Mouse (Mus musculus): ENCODE measurements around the gene Atrnl1. TPM values are rescaled to one million over a fixed set of nuclear protein-coding genes. Genes with fewer than 3 reads are reported as not detected.

The Atrnl1 gene
- polyA plus RNA-seq, 1 experiment, result not detected

GRCm38 (mm10) chr19:57945626-57946250 is 334.9 kb downstream of the Atrnl1 start:
- TF ChIP-seq POLR2A (IDR thresholded peaks at IDR 0.05; ENCODE audit: insufficient read depth, low read depth, low read length) (no peak), CTCF (IDR thresholded peaks at IDR 0.05; ENCODE audit: insufficient read depth, low read depth, low read length) (no peak)
- 97% methylated on average over 4 of the region's 4 CpGs for WGBS
- Histone ChIP-seq H3K4me3 (ENCODE audit: insufficient read depth, low read depth, low read length) (no peak overlapping the region), H3K27ac (ENCODE audit: insufficient read depth, low read depth, low read length) (no peak overlapping the region), H3K4me1 (ENCODE audit: control insufficient read depth, insufficient read depth, low read length) (peaks cover 10% of the 10 kb centered on the region)

- H3K27ac ChIP-seq (ENCODE audit: insufficient read depth, low read depth, low read length), result no peak overlapping the region
- WGBS, result 94% methylated on average over 2 of the region's 2 CpGs
- no peaks in the 10 kb centered on the region for H3K4me1 ChIP-seq (ENCODE audit: control insufficient read depth, insufficient read depth, low read length)
- H3K4me3 ChIP-seq (ENCODE audit: insufficient read depth, low read depth, low read length), result no peak overlapping the region
- TF ChIP-seq POLR2A (IDR thresholded peaks at IDR 0.05; ENCODE audit: insufficient read depth, low read depth, low read length), result no peak
- TF ChIP-seq CTCF (IDR thresholded peaks at IDR 0.05; ENCODE audit: insufficient read depth, low read depth, low read length), result no peak
Measured at GRCm38 (mm10) chr19:57948489-57948888, 337.7 kb downstream of the Atrnl1 start.

GRCm38 (mm10) chr19:57949260-57949917 is 338.6 kb downstream of the Atrnl1 start:
- Histone ChIP-seq H3K4me3 (ENCODE audit: insufficient read depth, low read depth, low read length) (no peak overlapping the region), H3K27ac (ENCODE audit: insufficient read depth, low read depth, low read length) (no peak overlapping the region), H3K4me1 (ENCODE audit: control insufficient read depth, insufficient read depth, low read length) (no peaks in the 10 kb centered on the region)
- TF ChIP-seq CTCF (IDR thresholded peaks at IDR 0.05; ENCODE audit: insufficient read depth, low read depth, low read length) (no peak), POLR2A (IDR thresholded peaks at IDR 0.05; ENCODE audit: insufficient read depth, low read depth, low read length) (no peak)
- WGBS, result 80% methylated on average over 13 of the region's 13 CpGs

- WGBS, result 96% methylated on average over 3 of the region's 3 CpGs
- H3K4me3 ChIP-seq (ENCODE audit: insufficient read depth, low read depth, low read length), result no peak overlapping the region
- TF ChIP-seq CTCF (IDR thresholded peaks at IDR 0.05; ENCODE audit: insufficient read depth, low read depth, low read length), result no peak
- TF ChIP-seq POLR2A (IDR thresholded peaks at IDR 0.05; ENCODE audit: insufficient read depth, low read depth, low read length), result no peak
- H3K27ac ChIP-seq (ENCODE audit: insufficient read depth, low read depth, low read length), result no peak overlapping the region
- no peaks in the 10 kb centered on the region for H3K4me1 ChIP-seq (ENCODE audit: control insufficient read depth, insufficient read depth, low read length)
Measured at GRCm38 (mm10) chr19:57954131-57954530, 343.3 kb downstream of the Atrnl1 start.

GRCm38 (mm10) chr19:57956459-57956858 is 345.6 kb downstream of the Atrnl1 start:
- no peak overlapping the region for H3K27ac ChIP-seq (ENCODE audit: insufficient read depth, low read depth, low read length)
- H3K4me1 ChIP-seq (ENCODE audit: control insufficient read depth, insufficient read depth, low read length), result no peaks in the 10 kb centered on the region
- H3K4me3 ChIP-seq (ENCODE audit: insufficient read depth, low read depth, low read length), result no peak overlapping the region
- 93% methylated on average over 3 of the region's 3 CpGs for WGBS
- TF ChIP-seq POLR2A (IDR thresholded peaks at IDR 0.05; ENCODE audit: insufficient read depth, low read depth, low read length) (no peak), CTCF (IDR thresholded peaks at IDR 0.05; ENCODE audit: insufficient read depth, low read depth, low read length) (no peak)

GRCm38 (mm10) chr19:57957363-57957762 is 346.5 kb downstream of the Atrnl1 start:
- no peak for TF ChIP-seq POLR2A (IDR thresholded peaks at IDR 0.05; ENCODE audit: insufficient read depth, low read depth, low read length)
- TF ChIP-seq CTCF (IDR thresholded peaks at IDR 0.05; ENCODE audit: insufficient read depth, low read depth, low read length), result no peak
- Histone ChIP-seq H3K4me1 (ENCODE audit: control insufficient read depth, insufficient read depth, low read length) (no peaks in the 10 kb centered on the region), H3K27ac (ENCODE audit: insufficient read depth, low read depth, low read length) (no peak overlapping the region), H3K4me3 (ENCODE audit: insufficient read depth, low read depth, low read length) (no peak overlapping the region)
- WGBS, result 96% methylated on average over 3 of the region's 3 CpGs

GRCm38 (mm10) chr19:57958154-57958553 is 347.3 kb downstream of the Atrnl1 start:
- H3K27ac ChIP-seq (ENCODE audit: insufficient read depth, low read depth, low read length), result no peak overlapping the region
- no peaks in the 10 kb centered on the region for H3K4me1 ChIP-seq (ENCODE audit: control insufficient read depth, insufficient read depth, low read length)
- TF ChIP-seq CTCF (IDR thresholded peaks at IDR 0.05; ENCODE audit: insufficient read depth, low read depth, low read length) (no peak), POLR2A (IDR thresholded peaks at IDR 0.05; ENCODE audit: insufficient read depth, low read depth, low read length) (no peak)
- no peak overlapping the region for H3K4me3 ChIP-seq (ENCODE audit: insufficient read depth, low read depth, low read length)

GRCm38 (mm10) chr19:57958726-57959125 is 347.9 kb downstream of the Atrnl1 start:
- Histone ChIP-seq H3K27ac (ENCODE audit: insufficient read depth, low read depth, low read length) (no peak overlapping the region), H3K4me3 (ENCODE audit: insufficient read depth, low read depth, low read length) (no peak overlapping the region), H3K4me1 (ENCODE audit: control insufficient read depth, insufficient read depth, low read length) (no peaks in the 10 kb centered on the region)
- WGBS, result 54% methylated on average over 5 of the region's 5 CpGs
- TF ChIP-seq CTCF (IDR thresholded peaks at IDR 0.05; ENCODE audit: insufficient read depth, low read depth, low read length) (no peak), POLR2A (IDR thresholded peaks at IDR 0.05; ENCODE audit: insufficient read depth, low read depth, low read length) (no peak)

GRCm38 (mm10) chr19:57961321-57961720 is 350.5 kb downstream of the Atrnl1 start:
- 80% methylated on average over 3 of the region's 3 CpGs for WGBS
- H3K4me3 ChIP-seq (ENCODE audit: insufficient read depth, low read depth, low read length), result no peak overlapping the region

More at GRCm38 (mm10) chr19:57961321-57961720, 350.5 kb downstream of the Atrnl1 start:
- Histone ChIP-seq H3K4me1 (ENCODE audit: control insufficient read depth, insufficient read depth, low read length) (no peaks in the 10 kb centered on the region), H3K27ac (ENCODE audit: insufficient read depth, low read depth, low read length) (no peak overlapping the region)
- TF ChIP-seq CTCF (IDR thresholded peaks at IDR 0.05; ENCODE audit: insufficient read depth, low read depth, low read length) (no peak), POLR2A (IDR thresholded peaks at IDR 0.05; ENCODE audit: insufficient read depth, low read depth, low read length) (no peak)
